Mouse (Mus musculus) spleen, embryonic (tissue): ENCODE data around the gene Tango2.

ENCODE experiments used
- CTCF ChIA-PET: fragments of 350-600 bp; sonication (Branson Sonifier 250); formaldehyde crosslinking; loops from one replicate; lab custom pipeline; 2022; lab: Charles Lee

Tango2 gene

GRCm38 (mm10) chr16:18347931-18348600 is at the start of gene Tango2, which contains the start of gene Arvcf:
Gene Tango2 (minus strand): TSS chr16:18348103.
Gene Arvcf (plus strand): TSS chr16:18348182.
- CTCF ChIA-PET = no interaction called here

- CTCF ChIA-PET = no interaction called here
These were observed 49.1 kb upstream of the Tango2 start for GRCm38 (mm10) chr16:18396791-18397621.

GRCm38 (mm10) chr16:18396201-18396600 is 48.3 kb upstream of the Tango2 start:
- CTCF ChIA-PET = no interaction called here

- CTCF ChIA-PET = interaction anchor here (0.7 kb wide), 1 partner anchor 800 kb away, joined by 5 read pairs; no protein-coding TSS in a partner anchor
These were observed 47.7 kb upstream of the Tango2 start for GRCm38 (mm10) chr16:18395620-18396036.

GRCm38 (mm10) chr16:18394777-18395619 is 47.1 kb upstream of the Tango2 start:
- CTCF ChIA-PET = interaction anchor here (0.6 to 0.7 kb wide), 3 partner anchors 32 to 799 kb away, joined by 3 to 5 read pairs (median 3); partner anchors contain the start of gene Comt

- CTCF ChIA-PET = interaction anchor here (0.6 kb wide), 1 partner anchor 173 kb away, joined by 3 read pairs; no protein-coding TSS in a partner anchor
These were observed 46.2 kb upstream of the Tango2 start for GRCm38 (mm10) chr16:18394056-18394455.

- CTCF ChIA-PET = no interaction called here
These were observed 45.7 kb upstream of the Tango2 start for GRCm38 (mm10) chr16:18393595-18393994.

- CTCF ChIA-PET = no interaction called here
These were observed 44.8 kb upstream of the Tango2 start for GRCm38 (mm10) chr16:18392469-18393426.

GRCm38 (mm10) chr16:18391728-18392127 is 43.8 kb upstream of the Tango2 start:
- CTCF ChIA-PET = no interaction called here

GRCm38 (mm10) chr16:18391127-18391526 is 43.2 kb upstream of the Tango2 start:
- CTCF ChIA-PET = no interaction called here

- CTCF ChIA-PET = no interaction called here
These were observed 42.5 kb upstream of the Tango2 start for GRCm38 (mm10) chr16:18390399-18390798.

- CTCF ChIA-PET = no interaction called here
These were observed 40.9 kb upstream of the Tango2 start for GRCm38 (mm10) chr16:18388583-18389435.

- CTCF ChIA-PET = no interaction called here
These were observed 40.0 kb upstream of the Tango2 start for GRCm38 (mm10) chr16:18387704-18388582.

- CTCF ChIA-PET = no interaction called here
These were observed 39.1 kb upstream of the Tango2 start for GRCm38 (mm10) chr16:18386972-18387371.

- CTCF ChIA-PET = no interaction called here
These were observed 38.5 kb upstream of the Tango2 start for GRCm38 (mm10) chr16:18386451-18386850.

- CTCF ChIA-PET = no interaction called here
These were observed 37.5 kb upstream of the Tango2 start for GRCm38 (mm10) chr16:18385411-18385810.

- CTCF ChIA-PET = no interaction called here
These were observed 36.8 kb upstream of the Tango2 start for GRCm38 (mm10) chr16:18384659-18385058.

- CTCF ChIA-PET = no interaction called here
These were observed 36.3 kb upstream of the Tango2 start for GRCm38 (mm10) chr16:18384211-18384610.
